ENCODE assay signal across 8 mouse cellular contexts in the genomic region with DNA sequence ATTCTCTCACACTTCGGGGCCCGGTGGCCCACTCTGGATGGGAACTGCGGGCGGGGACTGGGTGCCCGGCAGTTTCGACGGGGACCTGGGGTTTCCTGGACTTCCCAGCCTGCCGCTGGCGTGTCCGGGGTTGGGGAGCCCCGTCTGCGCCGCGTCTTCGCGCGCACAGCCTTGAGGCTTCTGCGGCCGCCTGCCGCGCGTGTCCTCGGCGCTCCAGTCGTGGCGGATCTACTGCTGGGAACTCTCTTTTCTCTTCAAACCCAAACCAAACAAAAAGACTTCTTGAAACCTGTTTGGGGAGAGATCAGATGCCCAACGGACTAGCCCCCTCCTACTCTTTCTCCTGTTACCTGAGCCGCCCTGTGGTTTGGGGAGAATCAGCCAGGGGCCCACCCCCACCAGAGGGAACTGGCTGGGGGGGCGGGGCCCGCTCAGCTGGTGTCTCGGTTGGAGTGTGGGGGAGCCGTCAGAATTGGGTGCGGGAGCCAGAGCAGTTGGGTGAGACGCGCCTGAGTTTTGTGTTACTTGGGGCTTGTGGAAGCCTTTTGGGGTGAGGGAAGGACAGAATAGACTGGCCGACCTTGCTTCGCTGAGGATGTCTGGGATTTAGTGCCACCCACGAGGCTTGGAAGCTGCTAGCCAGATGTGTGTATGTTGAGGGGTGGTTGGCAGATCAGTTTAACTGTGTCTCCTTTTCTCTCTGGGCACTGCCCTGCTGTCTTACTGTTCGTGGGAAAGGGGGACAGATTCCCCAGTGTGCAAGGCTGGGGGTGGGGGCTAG. TPM values are rescaled to one million over a fixed set of nuclear protein-coding genes. Genes with fewer than 3 reads are reported as not detected.
DNase-seq lines count a peak whose midpoint lies in the region; ATAC-seq and TF ChIP-seq lines count a peak whose summit lies in the region.

No protein-coding gene starts in this region.

- H3K27me3 ChIP-seq in erythroblast, embryonic 14.5 days (ENCODE audit: control insufficient read depth), result peaks cover 90% of the 10 kb centered on the region
- no peaks in the 10 kb centered on the region; the same call in 1 of the 2 replicates for H3K27me3 ChIP-seq in forebrain, postnatal 0 days (ENCODE audit: insufficient read depth, low read length)

- H3K4me1 ChIP-seq in erythroblast, embryonic 14.5 days (ENCODE audit: control insufficient read depth), result peaks cover 47% of the 10 kb centered on the region
- peaks cover 36% of the 10 kb centered on the region for H3K4me1 ChIP-seq in forebrain, postnatal 0 days (ENCODE audit: insufficient read depth)

- under 1% methylated on average over 38 of the region's 39 CpGs for WGBS in forebrain, postnatal 0 days

- 0 out of 2 replicates have a peak overlapping the region, but pooled peaks have one; percentile 30 for H3K27ac ChIP-seq in forebrain, postnatal 0 days (ENCODE audit: low read depth, low read length)

- H3K4me3 ChIP-seq in erythroblast, embryonic 14.5 days (replicated peaks), result peak overlapping the region; percentile 60
- peak overlapping the region; percentile 54 for H3K4me3 ChIP-seq in forebrain, postnatal 0 days (ENCODE audit: low read depth, low read length)

- ATAC-seq in erythroblast, adult 5-6 weeks (replicated peaks; ENCODE audit: low FRiP score, poor library complexity, severe bottlenecking), result no peak
- no peak for ATAC-seq in forebrain, postnatal 0 days

- no peak for TF ChIP-seq CTCF in forebrain, postnatal 0 days (IDR thresholded peaks at IDR 0.05; ENCODE audit: low read depth)

- H3K9ac ChIP-seq in forebrain, postnatal 0 days, result peak overlapping the region; percentile 48

- peak overlapping the region; percentile 98 for H3K4me2 ChIP-seq in forebrain, postnatal 0 days (ENCODE audit: low read depth)

- no peaks in the 10 kb centered on the region for H3K36me3 ChIP-seq in erythroblast, embryonic 14.5 days (ENCODE audit: control insufficient read depth)
- H3K36me3 ChIP-seq in forebrain, postnatal 0 days (ENCODE audit: insufficient read depth), result no peaks in the 10 kb centered on the region

- DNase-seq in NIH3T3 (ENCODE audit: low read depth), result peak; percentile 84
- DNase-seq in forebrain, postnatal 0 days, result no peak
- peak; percentile 74 for DNase-seq in kidney, adult 9 months
- DNase-seq in lung, postnatal 10 days, result peak; percentile 77
- DNase-seq in testis, postnatal 10 days (ENCODE audit: low spot score), result peak; percentile 87
- DNase-seq in right cerebral cortex, postnatal 14 days, result no peak

- peaks cover 9% of the 10 kb centered on the region; the same call in 1 of the 2 replicates for H3K9me3 ChIP-seq in erythroblast, embryonic 14.5 days (ENCODE audit: control insufficient read depth, low read length)
- no peaks in the 10 kb centered on the region for H3K9me3 ChIP-seq in forebrain, postnatal 0 days (ENCODE audit: low read length)

RNA-seq across cellular contexts. Expression of a gene that starts 10.5 kb away (rescaled TPM):
- polyA plus RNA-seq in erythroblast, embryonic 14.5 days (2012), result 0.20 and 0.32 TPM in 2 replicates
- total RNA-seq in erythroblast, adult 5-6 weeks (2015; ENCODE audit: low replicate concordance), result 13.1 and 13.2 TPM in 2 replicates
- total RNA-seq in erythroblast, adult 5-6 weeks (2017; ENCODE audit: low replicate concordance), result 2.8 TPM in 2 replicates
- total RNA-seq in forebrain, postnatal 0 days (2014; rRNA removed), result 11.6 and 15.2 TPM in 2 replicates
- polyA plus RNA-seq in forebrain, postnatal 0 days (2015; fragmentation: Nextera tagmentation; extraction: Ambion mirVana), result 9.5 and 10.7 TPM in 2 replicates

RNA-seq across cellular contexts. Expression of a gene that starts 30.5 kb away (rescaled TPM):
- 0.76 and 0.82 TPM in 2 replicates for polyA plus RNA-seq in erythroblast, embryonic 14.5 days (2012)
- 20.0 and 20.1 TPM in 2 replicates for total RNA-seq in erythroblast, adult 5-6 weeks (2015; ENCODE audit: low replicate concordance)
- 46.7 and 54.2 TPM in 2 replicates for total RNA-seq in erythroblast, adult 5-6 weeks (2017; ENCODE audit: low replicate concordance)
- 2.2 and 2.3 TPM in 2 replicates for total RNA-seq in forebrain, postnatal 0 days (2014; rRNA removed)
- 1.3 and 1.7 TPM in 2 replicates for polyA plus RNA-seq in forebrain, postnatal 0 days (2015; fragmentation: Nextera tagmentation; extraction: Ambion mirVana)

RNA-seq across cellular contexts. Expression of a gene that starts 44.7 kb away (rescaled TPM):
- polyA plus RNA-seq in erythroblast, embryonic 14.5 days (2012), result not detected in 2 replicates
- total RNA-seq in erythroblast, adult 5-6 weeks (2015; ENCODE audit: low replicate concordance), result not detected in 2 replicates
- not detected in 2 replicates for total RNA-seq in erythroblast, adult 5-6 weeks (2017; ENCODE audit: low replicate concordance)
- 1.2 and 1.4 TPM in 2 replicates for total RNA-seq in forebrain, postnatal 0 days (2014; rRNA removed)
- 2.0 and 2.7 TPM in 2 replicates for polyA plus RNA-seq in forebrain, postnatal 0 days (2015; fragmentation: Nextera tagmentation; extraction: Ambion mirVana)

Comparison
In these comparisons a context has a peak if more than half of its experiments do, and no peak if none do; other contexts are left out.
1. DNase-seq: peak in NIH3T3 (single experiment), kidney, adult 9 months (single experiment), lung, postnatal 10 days (single experiment) and testis, postnatal 10 days (single experiment); none in forebrain, postnatal 0 days (single experiment) and right cerebral cortex, postnatal 14 days (single experiment).